Mouse (Mus musculus) MEL-GATA-1-ER (cell line): Measurements from ENCODE around the gene Aldh1a2.

Experiments used
- DNase-seq: peaks from one replicate; pipeline ENCODE4 v3.0.0-alpha.2; 2012; ENCODE audit warnings: low read depth; ENCODE audit errors: extremely low read depth

Gene Aldh1a2

GRCm38 (mm10) chr9:71289810-71290209 is 74.2 kb downstream of the Aldh1a2 start:
- DNase-seq: no peak

GRCm38 (mm10) chr9:71290730-71291129 is 75.1 kb downstream of the Aldh1a2 start:
- no peak for DNase-seq

- DNase-seq: no peak
Observed at GRCm38 (mm10) chr9:71295501-71295900, 79.9 kb downstream of the Aldh1a2 start.

- DNase-seq: peak; percentile 21
Observed at GRCm38 (mm10) chr9:71303594-71303993, 88.0 kb downstream of the Aldh1a2 start.

- DNase-seq: no peak
Observed at GRCm38 (mm10) chr9:71307106-71307789, 91.7 kb downstream of the Aldh1a2 start.

GRCm38 (mm10) chr9:71315960-71316359 is 100.4 kb downstream of the Aldh1a2 start:
- DNase-seq: no peak

- DNase-seq: no peak
Observed at GRCm38 (mm10) chr9:71317096-71317920, 101.7 kb downstream of the Aldh1a2 start.

- DNase-seq: no peak
Observed at GRCm38 (mm10) chr9:71317921-71318241, 102.3 kb downstream of the Aldh1a2 start.

GRCm38 (mm10) chr9:71319776-71320175 is 104.2 kb downstream of the Aldh1a2 start:
- DNase-seq: no peak

- peak; percentile 36 for DNase-seq
Observed at GRCm38 (mm10) chr9:71320246-71321155, 104.9 kb downstream of the Aldh1a2 start.

- DNase-seq: no peak
Observed at GRCm38 (mm10) chr9:71321436-71321835, 105.8 kb downstream of the Aldh1a2 start.

GRCm38 (mm10) chr9:71321871-71322270 is 106.3 kb downstream of the Aldh1a2 start:
- DNase-seq: no peak

GRCm38 (mm10) chr9:71323303-71323952 is 107.8 kb downstream of the Aldh1a2 start:
- DNase-seq: no peak

GRCm38 (mm10) chr9:71324060-71324459 is 108.5 kb downstream of the Aldh1a2 start:
- DNase-seq: no peak

- DNase-seq: no peak
Observed at GRCm38 (mm10) chr9:71326261-71326660, 110.7 kb downstream of the Aldh1a2 start.

- DNase-seq: no peak
Observed at GRCm38 (mm10) chr9:71331661-71332060, 116.1 kb downstream of the Aldh1a2 start.

GRCm38 (mm10) chr9:71336674-71337073 is 121.1 kb downstream of the Aldh1a2 start:
- DNase-seq: no peak

GRCm38 (mm10) chr9:71337425-71337824 is 121.8 kb downstream of the Aldh1a2 start:
- no peak for DNase-seq

- DNase-seq: no peak
Observed at GRCm38 (mm10) chr9:71340116-71340515, 124.5 kb downstream of the Aldh1a2 start.
